Mouse (Mus musculus) testis, postnatal 10 days (tissue): ENCODE measurements around the gene Gm21970.
A peak's percentile ranks its signal among the peaks of the same experiment; 100 is the strongest.

Source experiments
- DNase-seq: peaks from one replicate; pipeline ENCODE4 v3.0.0; 2021; ENCODE audit warnings: low spot score

The Gm21970 gene

DNA sequence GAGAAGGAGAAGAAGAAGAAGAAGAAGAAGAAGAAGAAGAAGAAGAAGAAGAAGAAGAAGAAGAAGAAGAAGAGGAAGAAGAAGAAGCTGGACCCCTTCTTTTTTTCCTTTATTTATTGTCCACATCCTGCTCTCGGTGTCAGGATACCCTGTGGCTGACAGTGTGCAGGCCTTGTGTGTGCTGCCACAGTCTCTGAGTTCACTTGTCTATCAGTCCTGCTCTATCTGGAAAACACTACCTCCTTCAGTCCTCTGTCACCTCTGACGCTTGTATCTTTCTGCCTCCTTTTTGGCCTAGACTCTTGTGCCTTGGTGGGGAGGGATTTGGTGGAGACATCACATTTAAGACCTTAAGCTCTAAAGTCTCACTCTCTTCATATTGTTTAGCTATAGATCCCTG is 71.9 kb downstream of the Gm21970 start:
- DNase-seq: no peak

DNA sequence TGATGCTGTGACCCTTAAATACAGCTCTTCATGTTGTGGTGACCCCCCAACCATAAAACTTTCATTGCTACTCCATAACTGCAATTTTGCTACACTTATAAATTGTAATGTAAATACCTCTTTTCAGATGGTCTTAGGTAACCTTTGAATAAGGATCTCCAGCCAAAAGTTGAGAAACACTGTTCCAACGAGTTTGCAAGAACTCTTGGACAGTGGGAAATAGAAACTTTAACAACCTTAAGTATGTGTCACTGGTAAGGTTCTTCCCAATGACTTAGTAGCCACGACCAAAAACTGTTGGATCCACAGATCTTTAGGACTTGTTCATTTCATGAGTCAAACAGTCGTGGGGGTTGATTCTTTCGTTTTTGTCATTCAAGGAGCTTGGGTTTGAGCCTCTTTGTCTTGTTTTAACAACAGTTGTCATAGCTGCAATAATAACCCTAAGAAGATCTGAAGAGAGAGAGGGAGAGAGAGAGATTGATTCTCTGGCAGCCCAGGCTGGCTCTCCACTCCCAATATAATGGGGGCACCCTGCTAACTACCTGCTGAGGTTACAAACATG is 72.4 kb downstream of the Gm21970 start:
- no peak for DNase-seq

DNA sequence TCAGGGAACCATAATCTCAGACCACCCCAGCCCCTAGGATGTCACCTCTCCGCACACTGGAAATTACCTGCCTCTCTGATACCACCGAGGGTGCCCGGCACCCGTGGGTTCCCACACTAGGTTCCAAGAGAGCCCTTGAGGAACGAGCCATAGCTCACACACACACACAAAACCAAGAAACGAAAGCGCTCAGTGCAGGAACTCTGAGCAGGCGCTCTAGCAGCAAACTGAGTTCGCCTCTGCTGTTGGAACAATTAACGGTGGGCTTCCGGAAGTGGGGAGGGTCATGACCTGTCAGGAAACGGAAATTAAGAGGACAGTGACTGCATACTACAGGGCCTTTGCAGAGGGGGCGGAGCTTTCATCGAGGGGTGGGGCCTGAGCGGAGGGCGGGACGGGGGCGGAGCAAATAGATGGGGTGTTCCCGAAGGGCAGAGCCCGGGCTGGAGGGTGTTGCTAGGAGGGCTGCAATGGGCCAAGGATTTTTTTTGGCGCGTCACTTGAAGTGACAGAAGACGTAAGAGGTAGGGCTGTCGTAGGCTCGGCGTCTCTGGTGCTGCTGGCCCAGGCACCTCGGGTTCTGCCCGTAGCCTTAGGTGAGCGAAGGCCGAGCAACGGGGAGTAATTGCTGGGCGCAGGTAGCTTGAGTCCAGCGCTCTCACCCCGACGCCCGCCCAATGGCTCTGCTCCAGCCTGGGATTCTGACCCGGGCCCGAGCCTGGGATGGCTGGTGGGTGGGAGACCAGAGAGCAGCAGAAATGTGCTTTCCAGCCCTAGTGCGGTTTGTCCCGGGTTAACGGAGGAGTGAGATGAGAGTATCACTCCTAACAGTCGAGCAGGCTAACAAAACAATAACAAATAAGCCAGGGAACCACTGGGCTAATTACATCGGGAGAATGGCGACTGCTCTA is 73.3 kb downstream of the Gm21970 start:
- peak; percentile 95 for DNase-seq

DNA sequence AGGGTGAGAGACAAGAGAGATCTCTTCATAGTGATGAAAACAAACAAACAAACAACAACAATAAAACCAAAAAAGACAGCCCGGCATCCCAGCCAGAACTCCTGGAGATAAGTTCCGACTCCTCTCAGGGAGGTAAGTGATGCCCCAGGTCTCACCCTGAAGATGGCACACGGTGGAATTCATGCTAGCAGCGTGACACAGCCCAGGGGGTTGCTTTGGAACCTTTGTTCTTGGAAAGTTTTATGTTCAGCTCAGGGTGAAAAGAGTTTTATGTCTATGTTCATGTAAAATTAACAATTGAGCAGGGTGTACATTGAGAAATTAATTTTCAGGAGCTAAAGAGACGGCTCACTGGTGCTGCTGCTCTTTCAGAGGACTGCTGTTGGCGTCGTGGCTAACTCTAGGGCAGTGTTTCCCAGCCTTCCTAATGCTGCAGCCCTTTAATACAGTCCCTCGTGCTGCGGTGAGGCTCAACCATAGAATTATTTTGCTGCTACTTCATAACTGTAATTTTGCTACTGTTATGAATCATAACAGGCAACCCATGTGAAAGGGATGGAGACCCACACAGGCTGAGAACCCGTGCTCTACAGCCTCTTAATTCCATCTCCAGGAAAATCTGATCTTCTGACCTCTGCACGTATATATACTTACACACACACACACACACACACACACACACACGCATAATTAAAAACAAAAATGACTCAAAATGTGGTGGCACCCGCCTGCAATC is 74.2 kb downstream of the Gm21970 start:
- no peak for DNase-seq

GRCm38 (mm10) chr16:91466566-91466965 is 75.0 kb downstream of the Gm21970 start:
- no peak for DNase-seq
